Mouse (Mus musculus) myocyte (in vitro differentiated cells): Measurements from ENCODE around the gene Vps13c.

ENCODE experiments used
- E2F4 ChIP-seq: IDR thresholded peaks from one replicate; pipeline ENCODE4 v1.6.1; 2011; ENCODE audit warnings: mild to moderate bottlenecking, control low read depth, moderate library complexity; ENCODE audit not compliant: insufficient read depth
- MYOD1 ChIP-seq, 3 experiments: IDR thresholded peaks; one replicate each; pipeline ENCODE4 v1.6.1; 2011; ENCODE audit warnings: control low read depth in 2 of 3, low read depth in 2 of 3, mild to moderate bottlenecking in 2 of 3, moderate library complexity in 1 of 3; ENCODE audit not compliant: insufficient read length in 2 of 3, control insufficient read depth in 1 of 3
- MYOG ChIP-seq, 3 experiments: IDR thresholded peaks; one replicate each; pipeline ENCODE4 v1.6.1; 2011; ENCODE audit warnings: control low read depth in 2 of 3, low read depth in 2 of 3, mild to moderate bottlenecking in 2 of 3; ENCODE audit not compliant: insufficient read length in 2 of 3, control insufficient read depth in 1 of 3, insufficient read depth in 1 of 3
- POLR2A ChIP-seq: IDR thresholded peaks from one replicate; pipeline ENCODE4 v1.6.1; 2011; ENCODE audit warnings: low read depth, mild to moderate bottlenecking, control low read depth, moderate library complexity; ENCODE audit not compliant: insufficient read length
- SRF ChIP-seq: IDR thresholded peaks from one replicate; pipeline ENCODE4 v1.6.1; 2011; ENCODE audit warnings: low read depth; ENCODE audit not compliant: control insufficient read depth, insufficient read length

- TF ChIP-seq MYOD1 (IDR thresholded peaks at IDR 0.05; ENCODE audit: control insufficient read depth in 1 of 3, insufficient read length in 2 of 3, low read depth in 2 of 3) (no peak), POLR2A (no peak), MYOG (IDR thresholded peaks at IDR 0.05; ENCODE audit: control insufficient read depth in 1 of 3, insufficient read depth in 1 of 3, insufficient read length in 2 of 3, low read depth in 2 of 3) (no peak), SRF (no peak), E2F4 (no peak)
Measured at GRCm38 (mm10) chr9:67975491-67975890, 135.3 kb downstream of the Vps13c start.
